ENCODE assay signal across 21 mouse cellular contexts in genomic region chr16:27949811-27950210, GRCm38 (mm10).
DNase-seq lines count a peak whose midpoint lies in the region; ATAC-seq lines count a peak whose summit lies in the region.
"Had no signal": no experiment of that assay in that cellular context is flagged by ENCODE, and none has a peak within 500 bp of the region (broad histone marks: within the 10 kb centered on the region; RNA-seq: fewer than 3 reads in every experiment).

No protein-coding gene starts in this region.

- H3K27me3 ChIP-seq in midbrain, embryonic 14.5 days (ENCODE audit: control insufficient read depth, insufficient read depth, low read length): no peaks in the 10 kb centered on the region
- H3K27me3 ChIP-seq: CH12.LX; forebrain, embryonic 15.5 days; heart, embryonic 13.5 days; hindbrain, embryonic 13.5 days; midbrain, embryonic 15.5 days had no signal

- H3K4me3 ChIP-seq in midbrain, embryonic 14.5 days (replicated peaks; ENCODE audit: low read depth, low read length): no peak overlapping the region
- H3K4me3 ChIP-seq: forebrain, embryonic 15.5 days; heart, embryonic 13.5 days; hindbrain, embryonic 13.5 days; midbrain, embryonic 15.5 days; myocyte had no signal

- peak; percentile 76; the same call in 1 of the 2 replicates for ATAC-seq in frontal cortex, adult (ENCODE audit: low TSS enrichment)
- ATAC-seq in midbrain, embryonic 14.5 days (ENCODE audit: low FRiP score, low TSS enrichment): no peak
- ATAC-seq: forebrain, embryonic 15.5 days; midbrain, embryonic 15.5 days had no signal

- H3K27ac ChIP-seq in midbrain, embryonic 14.5 days (replicated peaks; ENCODE audit: low read depth, low read length): no peak overlapping the region
- H3K27ac ChIP-seq: forebrain, embryonic 15.5 days; heart, embryonic 13.5 days; hindbrain, embryonic 13.5 days; midbrain, embryonic 15.5 days had no signal

- H3K4me2 ChIP-seq in midbrain, embryonic 14.5 days (ENCODE audit: low read length): no peak overlapping the region
- H3K4me2 ChIP-seq: forebrain, embryonic 15.5 days; heart, embryonic 13.5 days; hindbrain, embryonic 13.5 days; midbrain, embryonic 15.5 days had no signal

- H3K4me1 ChIP-seq in midbrain, embryonic 14.5 days (ENCODE audit: control insufficient read depth, insufficient read depth, low read length): no peaks in the 10 kb centered on the region
- H3K4me1 ChIP-seq: forebrain, embryonic 15.5 days; heart, embryonic 13.5 days; hindbrain, embryonic 13.5 days; midbrain, embryonic 15.5 days had no signal

- no peaks in the 10 kb centered on the region for H3K9me3 ChIP-seq in midbrain, embryonic 14.5 days (ENCODE audit: control insufficient read depth, low read length)
- H3K9me3 ChIP-seq: forebrain, embryonic 15.5 days; heart, embryonic 13.5 days; midbrain, embryonic 15.5 days had no signal

- no peak overlapping the region for H3K9ac ChIP-seq in midbrain, embryonic 14.5 days (replicated peaks; ENCODE audit: low read length)
- H3K9ac ChIP-seq: forebrain, embryonic 15.5 days; heart, embryonic 13.5 days; hindbrain, embryonic 13.5 days; midbrain, embryonic 15.5 days had no signal

- WGBS in midbrain, embryonic 14.5 days: 25% methylated on average over 3 of the region's 3 CpGs

- H3K36me3 ChIP-seq in midbrain, embryonic 14.5 days (ENCODE audit: control insufficient read depth, insufficient read depth, low read length): no peaks in the 10 kb centered on the region
- H3K36me3 ChIP-seq: forebrain, embryonic 15.5 days; heart, embryonic 13.5 days; hindbrain, embryonic 13.5 days; midbrain, embryonic 15.5 days had no signal

- no peak for DNase-seq in frontal cortex, postnatal 25 days (ENCODE audit: low spot score in 2 of 2)
- DNase-seq in right cerebral cortex, postnatal 10 days (ENCODE audit: low spot score in 2 of 2): peak; percentile 35
- DNase-seq in right cerebral cortex, postnatal 14 days: no peak
- DNase-seq in layer of hippocampus, postnatal 36 days: peak; percentile 20 to 22
- DNase-seq in midbrain, embryonic 14.5 days: no peak
- no peak for DNase-seq in thymus, postnatal 14 days
- DNase-seq: adrenal gland, postnatal 25 days; cerebellum, adult 2 months; heart, adult 18-20 months; kidney, postnatal 4 days; liver; lung, adult 18-20 months; lung, postnatal 14 days; thymus, postnatal 4 days had no signal

Comparison
In these comparisons a context has a peak if more than half of its experiments do, and no peak if none do; other contexts are left out.
1. DNase-seq: peak in right cerebral cortex, postnatal 10 days (2 of 2) and layer of hippocampus, postnatal 36 days (2 of 2); none in frontal cortex, postnatal 25 days (0 of 2), right cerebral cortex, postnatal 14 days (single experiment), midbrain, embryonic 14.5 days (single experiment) and thymus, postnatal 14 days (single experiment).